Mouse (Mus musculus): Measurements from ENCODE around the gene Lzts2. TPM values are rescaled to one million over a fixed set of nuclear protein-coding genes. Genes with fewer than 3 reads are reported as not detected.

Gene Lzts2
- polyA plus RNA-seq, 1 experiment from 2014 or later = 71.0 TPM

- peak overlapping the region; percentile 78 for H3K4me2 ChIP-seq (replicated peaks)
- H3K9me3 ChIP-seq (replicated peaks) = no peaks in the 10 kb centered on the region
- ATAC-seq (ENCODE audit: low FRiP score) = no peak
- peaks cover 30% of the 10 kb centered on the region for H3K4me1 ChIP-seq
- peak overlapping the region; percentile 57; the same call in 1 of the 2 replicates for H3K27ac ChIP-seq
- 37% methylated on average over 9 of the region's 9 CpGs for WGBS
- peak overlapping the region; percentile 67 for H3K4me3 ChIP-seq
- H3K9ac ChIP-seq = peak overlapping the region; percentile 86; the same call in 1 of the 2 replicates
- 0 out of 2 replicates have a peak, but pooled peaks cover 4% of the 10 kb centered on the region for H3K36me3 ChIP-seq
- H3K27me3 ChIP-seq = no peaks in the 10 kb centered on the region
Observed at GRCm38 (mm10) chr19:44988321-44988720, 25.9 kb upstream of the Lzts2 start.

GRCm38 (mm10) chr19:44988831-44989566 is 25.2 kb upstream of the Lzts2 start, which contains the start of gene Sema4g:
TSS of gene Sema4g (plus strand) at chr19:44989101.
- peaks cover 30% of the 10 kb centered on the region for H3K4me1 ChIP-seq
- no peaks in the 10 kb centered on the region for H3K27me3 ChIP-seq
- peak; percentile 84 for ATAC-seq (ENCODE audit: low FRiP score)
- H3K9me3 ChIP-seq (replicated peaks) = no peaks in the 10 kb centered on the region
- 1% methylated on average over 49 of the region's 58 CpGs for WGBS
- H3K27ac ChIP-seq = peak within 1 kb of the TSS; percentile 57
- H3K9ac ChIP-seq = peak within 1 kb of the TSS; percentile 86
- peak within 1 kb of the TSS; percentile 67 for H3K4me3 ChIP-seq
- H3K36me3 ChIP-seq = 0 out of 2 replicates have a peak, but pooled peaks cover 4% of the 10 kb centered on the region
- H3K4me2 ChIP-seq (replicated peaks) = peak within 1 kb of the TSS; percentile 78

- Histone ChIP-seq H3K4me2 (replicated peaks) (peak overlapping the region; percentile 78), H3K27me3 (no peaks in the 10 kb centered on the region), H3K9ac (peak overlapping the region; percentile 86), H3K27ac (peak overlapping the region; percentile 57), H3K9me3 (replicated peaks) (no peaks in the 10 kb centered on the region), H3K36me3 (0 out of 2 replicates have a peak, but pooled peaks cover 4% of the 10 kb centered on the region), H3K4me3 (peak overlapping the region; percentile 67), H3K4me1 (peaks cover 30% of the 10 kb centered on the region)
- 6% methylated on average over 22 of the region's 22 CpGs for WGBS
- ATAC-seq (ENCODE audit: low FRiP score) = peak; percentile 47; the same call in 1 of the 2 replicates
Observed at GRCm38 (mm10) chr19:44989567-44990495, 24.4 kb upstream of the Lzts2 start.

- peak overlapping the region; percentile 78 for H3K4me2 ChIP-seq (replicated peaks)
- 72% methylated on average over 8 of the region's 8 CpGs for WGBS
- no peaks in the 10 kb centered on the region for H3K9me3 ChIP-seq (replicated peaks)
- H3K27me3 ChIP-seq = no peaks in the 10 kb centered on the region
- no peak overlapping the region for H3K27ac ChIP-seq
- peak overlapping the region; percentile 86 for H3K9ac ChIP-seq
- H3K36me3 ChIP-seq = 0 out of 2 replicates have a peak, but pooled peaks cover 4% of the 10 kb centered on the region
- H3K4me1 ChIP-seq = peaks cover 30% of the 10 kb centered on the region
- ATAC-seq (ENCODE audit: low FRiP score) = no peak
- peak overlapping the region; percentile 67; the same call in 1 of the 2 replicates for H3K4me3 ChIP-seq
Observed at GRCm38 (mm10) chr19:44991031-44991430, 23.2 kb upstream of the Lzts2 start.

GRCm38 (mm10) chr19:44992246-44992645 is 22.0 kb upstream of the Lzts2 start:
- peaks cover 30% of the 10 kb centered on the region for H3K4me1 ChIP-seq
- H3K36me3 ChIP-seq = peaks cover 15% of the 10 kb centered on the region; the same call in 1 of the 2 replicates
- no peak overlapping the region for H3K4me2 ChIP-seq (replicated peaks)
- no peak overlapping the region for H3K27ac ChIP-seq
- ATAC-seq (ENCODE audit: low FRiP score) = no peak
- H3K27me3 ChIP-seq = no peaks in the 10 kb centered on the region
- H3K9ac ChIP-seq = no peak overlapping the region
- H3K4me3 ChIP-seq = no peak overlapping the region
- no peaks in the 10 kb centered on the region for H3K9me3 ChIP-seq (replicated peaks)
- WGBS = 50% methylated on average over 7 of the region's 7 CpGs

- Histone ChIP-seq H3K9ac (no peak overlapping the region), H3K4me2 (replicated peaks) (no peak overlapping the region), H3K27me3 (no peaks in the 10 kb centered on the region), H3K27ac (no peak overlapping the region), H3K9me3 (replicated peaks) (no peaks in the 10 kb centered on the region), H3K4me1 (peaks cover 30% of the 10 kb centered on the region), H3K4me3 (no peak overlapping the region), H3K36me3 (peaks cover 19% of the 10 kb centered on the region)
- 65% methylated on average over 7 of the region's 7 CpGs for WGBS
- no peak for ATAC-seq (ENCODE audit: low FRiP score)
Observed at GRCm38 (mm10) chr19:44992712-44993111, 21.5 kb upstream of the Lzts2 start.

GRCm38 (mm10) chr19:44997786-44998185 is 16.4 kb upstream of the Lzts2 start:
- H3K4me1 ChIP-seq = no peaks in the 10 kb centered on the region
- no peak overlapping the region for H3K4me2 ChIP-seq (replicated peaks)
- H3K27me3 ChIP-seq = no peaks in the 10 kb centered on the region
- H3K4me3 ChIP-seq = no peak overlapping the region
- no peak overlapping the region for H3K9ac ChIP-seq
- ATAC-seq (ENCODE audit: low FRiP score) = no peak
- WGBS = 82% methylated on average over 11 of the region's 11 CpGs
- H3K27ac ChIP-seq = no peak overlapping the region
- H3K9me3 ChIP-seq (replicated peaks) = no peaks in the 10 kb centered on the region
- H3K36me3 ChIP-seq = peaks cover 69% of the 10 kb centered on the region

GRCm38 (mm10) chr19:44999647-45000046 is 14.6 kb upstream of the Lzts2 start:
- 89% methylated on average over 8 of the region's 8 CpGs for WGBS
- Histone ChIP-seq H3K9me3 (replicated peaks) (no peaks in the 10 kb centered on the region), H3K36me3 (peaks cover 83% of the 10 kb centered on the region), H3K27me3 (no peaks in the 10 kb centered on the region), H3K4me3 (no peak overlapping the region), H3K27ac (no peak overlapping the region), H3K4me1 (no peaks in the 10 kb centered on the region), H3K4me2 (replicated peaks) (no peak overlapping the region), H3K9ac (no peak overlapping the region)
- no peak for ATAC-seq (ENCODE audit: low FRiP score)

- no peak for ATAC-seq (ENCODE audit: low FRiP score)
- no peak overlapping the region for H3K27ac ChIP-seq
- H3K9me3 ChIP-seq (replicated peaks) = no peaks in the 10 kb centered on the region
- no peak overlapping the region for H3K4me3 ChIP-seq
- H3K36me3 ChIP-seq = peaks cover 74% of the 10 kb centered on the region
- no peak overlapping the region for H3K9ac ChIP-seq
- H3K4me2 ChIP-seq (replicated peaks) = no peak overlapping the region
- peaks cover 15% of the 10 kb centered on the region for H3K4me1 ChIP-seq
- H3K27me3 ChIP-seq = no peaks in the 10 kb centered on the region
- WGBS = 59% methylated on average over 3 of the region's 3 CpGs
Observed at GRCm38 (mm10) chr19:45002301-45002700, 11.9 kb upstream of the Lzts2 start.

- Histone ChIP-seq H3K4me1 (peaks cover 20% of the 10 kb centered on the region), H3K4me3 (no peak overlapping the region), H3K27ac (no peak overlapping the region), H3K4me2 (replicated peaks) (no peak overlapping the region), H3K36me3 (peaks cover 61% of the 10 kb centered on the region), H3K9ac (no peak overlapping the region), H3K9me3 (replicated peaks) (no peaks in the 10 kb centered on the region), H3K27me3 (no peaks in the 10 kb centered on the region)
- WGBS = 85% methylated on average over 7 of the region's 7 CpGs
- ATAC-seq (ENCODE audit: low FRiP score) = no peak
Observed at GRCm38 (mm10) chr19:45003740-45004516, 10.3 kb upstream of the Lzts2 start.

GRCm38 (mm10) chr19:45005444-45005843 is 8.8 kb upstream of the Lzts2 start, which contains the start of gene Twnk:
TSS of gene Twnk (plus strand) at chr19:45005663.
- no peak for ATAC-seq (ENCODE audit: low FRiP score)
- H3K9me3 ChIP-seq (replicated peaks) = no peaks in the 10 kb centered on the region
- peaks cover 52% of the 10 kb centered on the region for H3K36me3 ChIP-seq
- no peaks in the 10 kb centered on the region for H3K27me3 ChIP-seq
- peaks cover 20% of the 10 kb centered on the region for H3K4me1 ChIP-seq
- peak within 1 kb of the TSS; percentile 97 for H3K4me3 ChIP-seq
- H3K4me2 ChIP-seq (replicated peaks) = peak within 1 kb of the TSS; percentile 96
- peak within 1 kb of the TSS; percentile 84 for H3K27ac ChIP-seq
- 11% methylated on average over 16 of the region's 16 CpGs for WGBS
- peak within 1 kb of the TSS; percentile 89 for H3K9ac ChIP-seq

All from hindbrain, embryonic 12.5 days (tissue).